Mouse (Mus musculus) limb, embryonic 15.5 days (tissue): ENCODE measurements around the gene Maml1. TPM values are rescaled to one million over a fixed set of nuclear protein-coding genes. Genes with fewer than 3 reads are reported as not detected.

Source experiments
- ATAC-seq: fragments of 200-750 bp; cut with Nextera tagmentation; 2 replicates; pipeline ENCODE4 v1.8.0; 2017; ENCODE audit warnings: low read depth, moderate TSS enrichment; ENCODE audit not compliant: insufficient number of reproducible peaks, low FRiP score, low TSS enrichment
- H3K27ac ChIP-seq: fragments of 300-500 bp; sonication (generic); 2 replicates; pipeline ENCODE4 v1.5.1; 2015; ENCODE audit warnings: moderate library complexity, mild to moderate bottlenecking, inconsistent platforms
- H3K27me3 ChIP-seq: fragments of 300-500 bp; sonication (generic); 2 replicates; pipeline ENCODE4 v1.6.1; 2015; ENCODE audit warnings: inconsistent platforms
- H3K36me3 ChIP-seq: fragments of 300-500 bp; sonication (generic); 2 replicates; pipeline ENCODE4 v1.6.1; 2015; ENCODE audit warnings: inconsistent platforms
- H3K4me1 ChIP-seq: fragments of 300-500 bp; sonication (generic); 2 replicates; pipeline ENCODE4 v1.6.1; 2015; ENCODE audit warnings: inconsistent platforms
- H3K4me2 ChIP-seq: fragments of 300-500 bp; sonication (generic); 2 replicates; pipeline ENCODE4 v1.6.1; 2015; ENCODE audit warnings: mild to moderate bottlenecking, inconsistent platforms
- H3K4me3 ChIP-seq: fragments of 300-500 bp; sonication (generic); 2 replicates; pipeline ENCODE4 v1.5.1; 2015; ENCODE audit warnings: mild to moderate bottlenecking, inconsistent platforms
- H3K9ac ChIP-seq: fragments of 300-500 bp; sonication (generic); 2 replicates; pipeline ENCODE4 v1.6.1; 2015; ENCODE audit warnings: inconsistent platforms
- H3K9me3 ChIP-seq: fragments of 300-500 bp; sonication (generic); 2 replicates; pipeline ENCODE4 v1.6.1; 2016; ENCODE audit warnings: inconsistent platforms
- WGBS: fragments of 180-500 bp; shearing (Covaris S2); methylation state at CpG from one replicate; pipeline ENCODE4 v1.1.7; 2015; 5-methylcytosine and 5-hydroxymethylcytosine counted together
- polyA plus RNA-seq: library from polyadenylated mRNA; unstranded; fragments of >200 nt; fragmentation: Nextera tagmentation; extraction: Ambion mirVana; gene quantifications from 2 replicates; pipeline ENCODE4 v1.2.1, GENCODE M21; 2015

Maml1 gene
- polyA plus RNA-seq, 1 experiment from 2014 or later: 6.1 TPM

- peaks cover 9% of the 10 kb centered on the region for H3K36me3 ChIP-seq
- H3K27ac ChIP-seq: no peak overlapping the region
- no peak overlapping the region for H3K4me2 ChIP-seq
- ATAC-seq: no peak
- no peak overlapping the region for H3K4me3 ChIP-seq
- no peaks in the 10 kb centered on the region for H3K9me3 ChIP-seq
- peaks cover 12% of the 10 kb centered on the region; the same call in 1 of the 2 replicates for H3K4me1 ChIP-seq
- no peak overlapping the region for H3K9ac ChIP-seq
- no peaks in the 10 kb centered on the region for H3K27me3 ChIP-seq
Observed at GRCm38 (mm10) chr11:50277025-50277424, 15.1 kb downstream of the Maml1 start.

GRCm38 (mm10) chr11:50275568-50276151 is 16.5 kb downstream of the Maml1 start:
- Histone ChIP-seq H3K4me1 (peaks cover 16% of the 10 kb centered on the region), H3K36me3 (peaks cover 2% of the 10 kb centered on the region), H3K27me3 (no peaks in the 10 kb centered on the region), H3K9ac (no peak overlapping the region), H3K4me2 (no peak overlapping the region), H3K27ac (peak overlapping the region; percentile 13; the same call in 1 of the 2 replicates), H3K4me3 (no peak overlapping the region), H3K9me3 (no peaks in the 10 kb centered on the region)
- ATAC-seq: peak; percentile 33; the same call in 1 of the 2 replicates
- WGBS: 81% methylated on average over 5 of the region's 5 CpGs

- H3K4me3 ChIP-seq: no peak overlapping the region
- H3K9me3 ChIP-seq: no peaks in the 10 kb centered on the region
- H3K36me3 ChIP-seq: no peaks in the 10 kb centered on the region
- H3K4me1 ChIP-seq: peaks cover 16% of the 10 kb centered on the region
- ATAC-seq: no peak
- H3K4me2 ChIP-seq: no peak overlapping the region
- WGBS: 94% methylated on average over 2 of the region's 2 CpGs
- 0 out of 2 replicates have a peak overlapping the region, but pooled peaks have one; percentile 13 for H3K27ac ChIP-seq
- H3K27me3 ChIP-seq: no peaks in the 10 kb centered on the region
- no peak overlapping the region for H3K9ac ChIP-seq
Observed at GRCm38 (mm10) chr11:50275077-50275476, 17.0 kb downstream of the Maml1 start.

GRCm38 (mm10) chr11:50272819-50273218 is 19.3 kb downstream of the Maml1 start:
- 90% methylated on average over 2 of the region's 2 CpGs for WGBS
- Histone ChIP-seq H3K27ac (no peak overlapping the region), H3K4me1 (peaks cover 16% of the 10 kb centered on the region), H3K9me3 (no peaks in the 10 kb centered on the region), H3K4me3 (no peak overlapping the region), H3K4me2 (no peak overlapping the region), H3K27me3 (no peaks in the 10 kb centered on the region), H3K36me3 (no peaks in the 10 kb centered on the region), H3K9ac (no peak overlapping the region)
- ATAC-seq: no peak

- no peak overlapping the region for H3K27ac ChIP-seq
- ATAC-seq: no peak
- no peak overlapping the region for H3K4me3 ChIP-seq
- H3K4me2 ChIP-seq: no peak overlapping the region
- H3K4me1 ChIP-seq: peaks cover 6% of the 10 kb centered on the region; the same call in 1 of the 2 replicates
- no peaks in the 10 kb centered on the region for H3K9me3 ChIP-seq
- 95% methylated on average over 1 of the region's 1 CpGs for WGBS
- H3K27me3 ChIP-seq: no peaks in the 10 kb centered on the region
- peaks cover 21% of the 10 kb centered on the region for H3K36me3 ChIP-seq
- H3K9ac ChIP-seq: no peak overlapping the region
Observed at GRCm38 (mm10) chr11:50269885-50270284, 22.2 kb downstream of the Maml1 start.

- Histone ChIP-seq H3K9me3 (no peaks in the 10 kb centered on the region), H3K4me3 (no peak overlapping the region), H3K4me1 (peaks cover 6% of the 10 kb centered on the region; the same call in 1 of the 2 replicates), H3K4me2 (no peak overlapping the region), H3K27ac (no peak overlapping the region), H3K27me3 (no peaks in the 10 kb centered on the region), H3K9ac (no peak overlapping the region), H3K36me3 (peaks cover 28% of the 10 kb centered on the region)
- WGBS: 90% methylated on average over 2 of the region's 2 CpGs
- ATAC-seq: no peak
Observed at GRCm38 (mm10) chr11:50269163-50269562, 22.9 kb downstream of the Maml1 start.

- Histone ChIP-seq H3K36me3 (peaks cover 45% of the 10 kb centered on the region), H3K9me3 (no peaks in the 10 kb centered on the region), H3K27ac (no peak overlapping the region), H3K4me3 (no peak overlapping the region), H3K9ac (no peak overlapping the region), H3K4me1 (peaks cover 4% of the 10 kb centered on the region; the same call in 1 of the 2 replicates), H3K27me3 (no peaks in the 10 kb centered on the region), H3K4me2 (no peak overlapping the region)
- 88% methylated on average over 3 of the region's 3 CpGs for WGBS
- ATAC-seq: no peak
Observed at GRCm38 (mm10) chr11:50266997-50267396, 25.1 kb downstream of the Maml1 start.

GRCm38 (mm10) chr11:50265931-50266330 is 26.2 kb downstream of the Maml1 start:
- WGBS: 74% methylated on average over 8 of the region's 8 CpGs
- H3K4me3 ChIP-seq: no peak overlapping the region
- H3K36me3 ChIP-seq: peaks cover 54% of the 10 kb centered on the region
- no peaks in the 10 kb centered on the region for H3K9me3 ChIP-seq
- H3K9ac ChIP-seq: no peak overlapping the region
- H3K27ac ChIP-seq: no peak overlapping the region
- no peaks in the 10 kb centered on the region for H3K4me1 ChIP-seq
- ATAC-seq: no peak
- no peaks in the 10 kb centered on the region for H3K27me3 ChIP-seq
- no peak overlapping the region for H3K4me2 ChIP-seq

- Histone ChIP-seq H3K4me3 (no peak overlapping the region), H3K36me3 (peaks cover 81% of the 10 kb centered on the region), H3K4me1 (no peaks in the 10 kb centered on the region), H3K9me3 (no peaks in the 10 kb centered on the region), H3K4me2 (no peak overlapping the region), H3K27me3 (no peaks in the 10 kb centered on the region), H3K9ac (no peak overlapping the region), H3K27ac (no peak overlapping the region)
- 91% methylated on average over 3 of the region's 3 CpGs for WGBS
- no peak for ATAC-seq
Observed at GRCm38 (mm10) chr11:50263198-50263597, 28.9 kb downstream of the Maml1 start.

- Histone ChIP-seq H3K36me3 (peaks cover 92% of the 10 kb centered on the region), H3K27ac (no peak overlapping the region), H3K4me3 (no peak overlapping the region), H3K9me3 (no peaks in the 10 kb centered on the region), H3K4me2 (no peak overlapping the region), H3K27me3 (no peaks in the 10 kb centered on the region), H3K4me1 (no peaks in the 10 kb centered on the region), H3K9ac (no peak overlapping the region)
- no peak for ATAC-seq
- 95% methylated on average over 4 of the region's 4 CpGs for WGBS
Observed at GRCm38 (mm10) chr11:50262020-50262419, 30.1 kb downstream of the Maml1 start.

- H3K9ac ChIP-seq: no peak overlapping the region
- no peak overlapping the region for H3K4me2 ChIP-seq
- ATAC-seq: no peak
- no peaks in the 10 kb centered on the region for H3K9me3 ChIP-seq
- no peak overlapping the region for H3K27ac ChIP-seq
- H3K4me3 ChIP-seq: no peak overlapping the region
- H3K4me1 ChIP-seq: peaks cover 9% of the 10 kb centered on the region
- no peaks in the 10 kb centered on the region for H3K27me3 ChIP-seq
- peaks cover 76% of the 10 kb centered on the region for H3K36me3 ChIP-seq
- WGBS: 69% methylated on average over 7 of the region's 7 CpGs
Observed at GRCm38 (mm10) chr11:50258310-50258709, 33.8 kb downstream of the Maml1 start.

- 75% methylated on average over 7 of the region's 7 CpGs for WGBS
- peaks cover 61% of the 10 kb centered on the region for H3K36me3 ChIP-seq
- no peak overlapping the region for H3K27ac ChIP-seq
- no peak overlapping the region for H3K9ac ChIP-seq
- H3K4me2 ChIP-seq: no peak overlapping the region
- peaks cover 18% of the 10 kb centered on the region for H3K4me1 ChIP-seq
- no peaks in the 10 kb centered on the region for H3K9me3 ChIP-seq
- no peak overlapping the region for H3K4me3 ChIP-seq
- no peaks in the 10 kb centered on the region for H3K27me3 ChIP-seq
- no peak for ATAC-seq
Observed at GRCm38 (mm10) chr11:50256615-50257014, 35.5 kb downstream of the Maml1 start.
